Mouse (Mus musculus): ENCODE data around the gene Ms4a14.

DNA sequence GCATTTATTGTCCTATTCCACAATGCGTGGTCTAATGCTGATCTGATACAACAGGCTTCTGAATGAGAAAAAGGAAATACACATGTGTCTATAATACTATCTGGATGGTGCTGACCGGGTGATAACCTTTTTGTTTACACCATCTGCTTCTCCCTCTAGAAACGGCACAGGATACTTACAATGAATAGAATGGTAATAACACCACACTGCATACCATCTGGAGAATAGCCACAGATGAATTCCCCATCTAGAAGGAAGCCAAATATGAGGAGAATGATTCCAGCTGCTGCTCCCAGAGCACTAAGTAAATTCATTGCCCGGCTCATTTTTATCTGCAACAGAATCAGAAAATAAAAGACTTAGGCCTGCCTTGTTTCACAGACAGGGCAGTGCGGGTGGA is 37.8 kb downstream of the Ms4a14 start:
- TF ChIP-seq MAX (IDR thresholded peaks at IDR 0.05) (no peak), CTCF (IDR thresholded peaks at IDR 0.05; ENCODE audit: control insufficient read depth, insufficient read depth, insufficient read length) (no peak)
